ENCODE assay signal across 18 mouse cellular contexts in genomic region chr10:11164537-11164936, GRCm38 (mm10).
"Had no signal": no experiment of that assay in that cellular context is flagged by ENCODE, and none has a peak within 500 bp of the region (broad histone marks: within the 10 kb centered on the region; RNA-seq: fewer than 3 reads in every experiment).

No protein-coding gene starts in this region.

- H3K9ac ChIP-seq: lung, embryonic 14.5 days; midbrain, embryonic 13.5 days; midbrain, embryonic 15.5 days; neural tube, embryonic 13.5 days; neural tube, embryonic 15.5 days had no signal

- ATAC-seq: midbrain, embryonic 13.5 days; midbrain, embryonic 15.5 days had no signal

- H3K4me1 ChIP-seq: midbrain, embryonic 13.5 days; midbrain, embryonic 15.5 days; neural tube, embryonic 13.5 days; neural tube, embryonic 15.5 days had no signal

- H3K4me3 ChIP-seq: midbrain, embryonic 13.5 days; midbrain, embryonic 15.5 days; myocyte; neural tube, embryonic 13.5 days; neural tube, embryonic 15.5 days had no signal

- DNase-seq: lung, adult 18-20 months; lung, embryonic 14.5 days; lung, postnatal 10 days; lung, postnatal 4 days; retina, postnatal 1 day; right cerebral cortex, adult 18-20 months; right cerebral cortex, postnatal 25 days; right cerebral cortex, postnatal 4 days; spleen, adult 18-20 months; thymus, adult 18-20 months; thymus, postnatal 14 days; thymus, postnatal 36 days had no signal

- H3K9me3 ChIP-seq: midbrain, embryonic 13.5 days; midbrain, embryonic 15.5 days; neural tube, embryonic 13.5 days; neural tube, embryonic 15.5 days had no signal

- H3K27ac ChIP-seq: midbrain, embryonic 13.5 days; midbrain, embryonic 15.5 days; neural tube, embryonic 13.5 days; neural tube, embryonic 15.5 days had no signal

- H3K4me2 ChIP-seq: lung, embryonic 14.5 days; midbrain, embryonic 11.5 days; midbrain, embryonic 13.5 days; midbrain, embryonic 15.5 days; neural tube, embryonic 13.5 days; neural tube, embryonic 15.5 days had no signal

- H3K27me3 ChIP-seq: midbrain, embryonic 13.5 days; midbrain, embryonic 15.5 days; neural tube, embryonic 13.5 days; neural tube, embryonic 15.5 days had no signal
